Mouse (Mus musculus) heart, postnatal 0 days (tissue): ENCODE measurements at regions not wholly inside any gene's neighbourhood (a gene's known extent, or its start where the extent isn't known, plus 50 kb on each side); places are given as distances from the start of the nearest gene placed in this dataset.

Source experiments
- CTCF ChIP-seq: IDR thresholded peaks from 2 replicates; pipeline ENCODE4 v1.5.1; 2016; ENCODE audit warnings: antibody characterized with exemption, control low read depth, low read depth
- EP300 ChIP-seq: IDR thresholded peaks from 2 replicates; pipeline ENCODE4 v1.6.1; 2016; ENCODE audit warnings: antibody characterized with exemption, low read depth

GRCm38 (mm10) chr8:35985152-35985689, 219.6 kb downstream of the Gm19410 start:
- no peak for TF ChIP-seq CTCF
- no peak for TF ChIP-seq EP300
